Mouse (Mus musculus): ENCODE measurements around the gene Pdlim5. TPM values are rescaled to one million over a fixed set of nuclear protein-coding genes. Genes with fewer than 3 reads are reported as not detected.

Gene Pdlim5
- total RNA-seq, 1 experiment = 38.8 TPM

- no peaks in the 10 kb centered on the region; the same call in 1 of the 2 replicates for H3K36me3 ChIP-seq (ENCODE audit: control insufficient read depth, insufficient read depth, low read length, poor library complexity, severe bottlenecking)
- in situ Hi-C loops (cut with MboI; ENCODE audit: low sequenced_read_pairs in 2 of 2, unreplicated experiment in 2 of 2) = no loop called here
- no peaks in the 10 kb centered on the region for H3K4me1 ChIP-seq (ENCODE audit: control insufficient read depth in 2 of 2, insufficient read depth in 2 of 2, low read length in 2 of 2, poor library complexity in 1 of 2)
- H3K9me3 ChIP-seq (ENCODE audit: control insufficient read depth, insufficient read depth, low read depth, low read length) = no peaks in the 10 kb centered on the region
- no peak overlapping the region for H3K27ac ChIP-seq (ENCODE audit: insufficient read depth, low read depth, low read length, poor library complexity, severe bottlenecking)
- no peak overlapping the region for H3K9ac ChIP-seq (ENCODE audit: insufficient read depth, low read depth, low read length, poor library complexity, severe bottlenecking)
- TF ChIP-seq MAFK (IDR thresholded peaks at IDR 0.05; ENCODE audit: insufficient read depth, low read depth, low read length) (no peak), ZC3H11A (IDR thresholded peaks at IDR 0.05; ENCODE audit: borderline replicate concordance, low read depth, low read length) (no peak), CHD2 (IDR thresholded peaks at IDR 0.05; ENCODE audit: low read depth, low read length) (no peak), HCFC1 (IDR thresholded peaks at IDR 0.05; ENCODE audit: borderline replicate concordance, insufficient read depth, low read length) (no peak), ZNF384 (IDR thresholded peaks at IDR 0.05; ENCODE audit: low read depth, low read length) (no peak)
- H3K4me3 ChIP-seq (ENCODE audit: insufficient read depth in 1 of 2, low read depth in 1 of 2, low read length in 2 of 2, poor library complexity in 1 of 2, severe bottlenecking in 1 of 2) = no peak overlapping the region
- no peak for DNase-seq (ENCODE audit: low read depth, low spot score)
These were observed 119.0 kb downstream of the Pdlim5 start for GRCm38 (mm10) chr3:142276506-142276905.

- DNase-seq (ENCODE audit: low read depth, low spot score) = peak; percentile 8
- Histone ChIP-seq H3K36me3 (ENCODE audit: control insufficient read depth, insufficient read depth, low read length, poor library complexity, severe bottlenecking) (no peaks in the 10 kb centered on the region; the same call in 1 of the 2 replicates), H3K27ac (ENCODE audit: insufficient read depth, low read depth, low read length, poor library complexity, severe bottlenecking) (no peak overlapping the region), H3K9me3 (ENCODE audit: control insufficient read depth, insufficient read depth, low read depth, low read length) (no peaks in the 10 kb centered on the region), H3K4me1 (ENCODE audit: control insufficient read depth in 2 of 2, insufficient read depth in 2 of 2, low read length in 2 of 2, poor library complexity in 1 of 2) (no peaks in the 10 kb centered on the region), H3K9ac (ENCODE audit: insufficient read depth, low read depth, low read length, poor library complexity, severe bottlenecking) (no peak overlapping the region), H3K4me3 (ENCODE audit: insufficient read depth in 1 of 2, low read depth in 1 of 2, low read length in 2 of 2, poor library complexity in 1 of 2, severe bottlenecking in 1 of 2) (no peak overlapping the region)
- TF ChIP-seq ZC3H11A (IDR thresholded peaks at IDR 0.05; ENCODE audit: borderline replicate concordance, low read depth, low read length) (peak; percentile 47; the same call in 1 of the 2 replicates), HCFC1 (IDR thresholded peaks at IDR 0.05; ENCODE audit: borderline replicate concordance, insufficient read depth, low read length) (no peak), MAFK (IDR thresholded peaks at IDR 0.05; ENCODE audit: insufficient read depth, low read depth, low read length) (no peak)
- in situ Hi-C loops (cut with MboI; ENCODE audit: low sequenced_read_pairs in 2 of 2, unreplicated experiment in 2 of 2) = loop anchor here in 1 of 2 experiments (25.0 kb wide), 1 partner anchor 413 kb away; no protein-coding TSS in a partner anchor
These were observed 120.5 kb downstream of the Pdlim5 start for GRCm38 (mm10) chr3:142274993-142275392.

GRCm38 (mm10) chr3:142274451-142274850 is 121.0 kb downstream of the Pdlim5 start:
- Histone ChIP-seq H3K36me3 (ENCODE audit: control insufficient read depth, insufficient read depth, low read length, poor library complexity, severe bottlenecking) (no peaks in the 10 kb centered on the region; the same call in 1 of the 2 replicates), H3K27ac (ENCODE audit: insufficient read depth, low read depth, low read length, poor library complexity, severe bottlenecking) (no peak overlapping the region), H3K9ac (ENCODE audit: insufficient read depth, low read depth, low read length, poor library complexity, severe bottlenecking) (no peak overlapping the region), H3K9me3 (ENCODE audit: control insufficient read depth, insufficient read depth, low read depth, low read length) (no peaks in the 10 kb centered on the region), H3K4me3 (ENCODE audit: insufficient read depth in 1 of 2, low read depth in 1 of 2, low read length in 2 of 2, poor library complexity in 1 of 2, severe bottlenecking in 1 of 2) (no peak overlapping the region), H3K4me1 (ENCODE audit: control insufficient read depth in 2 of 2, insufficient read depth in 2 of 2, low read length in 2 of 2, poor library complexity in 1 of 2) (no peaks in the 10 kb centered on the region)
- in situ Hi-C loops (cut with MboI; ENCODE audit: low sequenced_read_pairs in 2 of 2, unreplicated experiment in 2 of 2) = loop anchor here in 1 of 2 experiments (25.0 kb wide), 1 partner anchor 412 kb away; no protein-coding TSS in a partner anchor
- DNase-seq (ENCODE audit: low read depth, low spot score) = no peak
- TF ChIP-seq ZNF384 (IDR thresholded peaks at IDR 0.05; ENCODE audit: low read depth, low read length) = no peak
- TF ChIP-seq HCFC1 (IDR thresholded peaks at IDR 0.05; ENCODE audit: borderline replicate concordance, insufficient read depth, low read length) = no peak
- TF ChIP-seq ZC3H11A (IDR thresholded peaks at IDR 0.05; ENCODE audit: borderline replicate concordance, low read depth, low read length) = no peak
- no peak for TF ChIP-seq CHD2 (IDR thresholded peaks at IDR 0.05; ENCODE audit: low read depth, low read length)
- no peak for TF ChIP-seq MAFK (IDR thresholded peaks at IDR 0.05; ENCODE audit: insufficient read depth, low read depth, low read length)

GRCm38 (mm10) chr3:142273265-142273664 is 122.2 kb downstream of the Pdlim5 start:
- H3K4me1 ChIP-seq (ENCODE audit: control insufficient read depth in 2 of 2, insufficient read depth in 2 of 2, low read length in 2 of 2, poor library complexity in 1 of 2) = no peaks in the 10 kb centered on the region
- in situ Hi-C loops (cut with MboI; ENCODE audit: low sequenced_read_pairs in 2 of 2, unreplicated experiment in 2 of 2) = loop anchor here in 1 of 2 experiments (25.0 kb wide), 1 partner anchor 411 kb away; no protein-coding TSS in a partner anchor
- TF ChIP-seq ZC3H11A (IDR thresholded peaks at IDR 0.05; ENCODE audit: borderline replicate concordance, low read depth, low read length) (no peak), CHD2 (IDR thresholded peaks at IDR 0.05; ENCODE audit: low read depth, low read length) (no peak), MAFK (IDR thresholded peaks at IDR 0.05; ENCODE audit: insufficient read depth, low read depth, low read length) (no peak), ZNF384 (IDR thresholded peaks at IDR 0.05; ENCODE audit: low read depth, low read length) (no peak), HCFC1 (IDR thresholded peaks at IDR 0.05; ENCODE audit: borderline replicate concordance, insufficient read depth, low read length) (no peak)
- no peak overlapping the region for H3K27ac ChIP-seq (ENCODE audit: insufficient read depth, low read depth, low read length, poor library complexity, severe bottlenecking)
- DNase-seq (ENCODE audit: low read depth, low spot score) = no peak
- no peak overlapping the region for H3K4me3 ChIP-seq (ENCODE audit: insufficient read depth in 1 of 2, low read depth in 1 of 2, low read length in 2 of 2, poor library complexity in 1 of 2, severe bottlenecking in 1 of 2)
- H3K36me3 ChIP-seq (ENCODE audit: control insufficient read depth, insufficient read depth, low read length, poor library complexity, severe bottlenecking) = no peaks in the 10 kb centered on the region; the same call in 1 of the 2 replicates
- no peaks in the 10 kb centered on the region for H3K9me3 ChIP-seq (ENCODE audit: control insufficient read depth, insufficient read depth, low read depth, low read length)
- H3K9ac ChIP-seq (ENCODE audit: insufficient read depth, low read depth, low read length, poor library complexity, severe bottlenecking) = no peak overlapping the region
